Mouse (Mus musculus): Measurements from ENCODE around the gene Grm4.

The Grm4 gene

GRCm38 (mm10) chr17:27488173-27488823 is 32.9 kb downstream of the Grm4 start:
- DNase-seq = peak in 1 of 2 experiments; percentile 53

GRCm38 (mm10) chr17:27485940-27486339 is 35.3 kb downstream of the Grm4 start:
- DNase-seq = no peak

DNA sequence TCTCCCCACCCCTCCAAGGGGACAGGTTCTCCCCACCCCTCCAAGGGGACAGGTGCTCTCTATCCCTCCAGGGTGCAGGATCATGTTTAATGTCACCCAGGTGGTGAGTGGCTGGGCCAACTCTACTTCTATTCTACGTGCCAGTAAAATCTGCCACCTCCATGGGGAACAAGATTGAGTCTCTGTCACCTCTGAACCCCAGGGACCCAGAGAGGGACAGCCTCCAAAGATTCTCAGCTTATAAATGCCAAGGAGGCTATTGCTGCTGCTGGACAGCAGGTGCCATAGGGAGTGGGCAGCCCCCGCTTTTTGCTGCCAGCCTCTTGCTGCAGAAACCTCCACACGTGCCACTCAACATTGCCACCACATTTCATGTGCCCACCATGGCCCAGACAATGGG is 37.6 kb downstream of the Grm4 start:
- DNase-seq = peak; percentile 74 to 80

- peak; percentile 67 for DNase-seq
Measured at GRCm38 (mm10) chr17:27480143-27481103, 40.8 kb downstream of the Grm4 start.

- no peak for DNase-seq
Measured at GRCm38 (mm10) chr17:27475650-27476049, 45.6 kb downstream of the Grm4 start.

GRCm38 (mm10) chr17:27466620-27467019 is 54.6 kb downstream of the Grm4 start:
- no peak for DNase-seq

- no peak for DNase-seq
Measured at GRCm38 (mm10) chr17:27465924-27466323, 55.3 kb downstream of the Grm4 start.

- DNase-seq = no peak
Measured at GRCm38 (mm10) chr17:27464327-27464962, 56.8 kb downstream of the Grm4 start.

- peak; percentile 56 to 64 for DNase-seq
Measured at GRCm38 (mm10) chr17:27459979-27460378, 61.2 kb downstream of the Grm4 start.

DNA sequence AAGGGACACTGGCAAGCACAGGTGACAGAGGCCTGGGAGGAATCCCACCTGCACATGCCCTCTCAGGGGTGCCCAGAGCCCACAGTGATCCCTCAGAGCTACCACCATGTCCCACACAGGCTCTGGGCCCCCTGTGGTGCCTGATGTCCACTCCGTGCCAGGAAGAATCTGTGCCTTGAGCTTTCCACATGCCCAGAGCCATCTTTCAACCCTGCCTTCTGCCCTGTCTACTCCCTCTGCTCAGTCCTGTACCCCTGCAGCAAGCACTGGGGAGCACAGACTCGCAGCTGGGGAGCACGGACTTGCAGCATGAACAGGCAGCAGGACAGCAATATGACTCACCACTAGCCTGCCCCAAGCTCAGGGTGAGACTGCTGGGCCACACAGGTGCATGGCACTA is 62.0 kb downstream of the Grm4 start:
- DNase-seq = peak; percentile 57 to 63

DNA sequence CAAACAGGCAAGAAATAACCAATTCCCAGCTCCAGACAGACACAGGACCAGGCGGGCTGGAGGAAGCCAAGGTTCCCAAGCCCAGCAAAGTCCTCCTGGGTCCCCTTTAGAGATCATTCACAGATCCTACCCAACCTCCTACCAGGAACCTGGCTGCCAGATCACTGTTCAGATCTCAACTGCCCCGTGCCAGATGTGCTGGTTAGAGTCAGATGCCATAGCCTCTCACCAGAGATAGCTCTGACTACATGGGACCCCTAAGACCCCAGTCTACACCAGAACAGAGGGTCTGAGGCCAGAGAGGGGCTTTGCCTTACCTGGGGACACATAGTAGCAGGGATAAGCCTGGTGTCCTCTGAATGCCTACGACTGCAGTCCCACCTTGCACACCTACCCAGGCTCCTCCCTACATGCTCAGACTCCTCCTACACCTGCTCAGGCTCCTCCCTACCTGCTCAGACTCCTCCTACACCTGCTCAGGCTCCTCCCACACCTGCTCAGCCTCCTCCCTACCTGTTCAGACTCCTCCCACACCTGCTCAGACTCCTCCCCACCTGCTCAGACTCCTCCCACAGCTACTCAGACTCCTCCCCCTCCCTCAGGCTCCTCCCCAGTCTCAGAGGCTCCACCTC is 63.2 kb downstream of the Grm4 start:
- no peak for DNase-seq

DNA sequence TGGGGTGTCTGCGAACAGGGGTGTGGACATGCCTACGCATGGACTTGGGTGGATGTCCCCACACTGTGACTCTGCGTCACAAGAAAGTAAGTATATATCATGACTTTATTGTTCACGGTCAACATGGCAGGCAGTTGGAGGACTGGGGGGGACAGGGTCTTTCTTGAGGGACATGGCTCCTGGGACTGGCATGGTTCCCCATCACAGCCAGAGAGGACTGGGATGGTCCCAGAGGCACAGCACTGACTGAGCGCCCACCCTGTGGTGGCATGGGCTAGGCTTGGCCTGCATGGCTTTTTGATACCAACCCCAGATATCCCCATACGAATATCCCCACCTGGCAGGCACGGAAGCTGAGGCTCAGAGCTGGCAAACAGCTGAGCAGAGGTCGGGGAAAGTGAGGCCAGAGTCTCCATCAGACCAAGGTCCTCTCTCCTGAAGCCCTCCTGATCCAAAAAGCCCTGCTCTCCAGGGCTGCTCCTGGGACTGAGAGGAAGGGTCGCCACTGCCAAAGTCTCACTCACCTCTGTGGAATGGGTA is 64.1 kb downstream of the Grm4 start:
- DNase-seq = no peak

DNA sequence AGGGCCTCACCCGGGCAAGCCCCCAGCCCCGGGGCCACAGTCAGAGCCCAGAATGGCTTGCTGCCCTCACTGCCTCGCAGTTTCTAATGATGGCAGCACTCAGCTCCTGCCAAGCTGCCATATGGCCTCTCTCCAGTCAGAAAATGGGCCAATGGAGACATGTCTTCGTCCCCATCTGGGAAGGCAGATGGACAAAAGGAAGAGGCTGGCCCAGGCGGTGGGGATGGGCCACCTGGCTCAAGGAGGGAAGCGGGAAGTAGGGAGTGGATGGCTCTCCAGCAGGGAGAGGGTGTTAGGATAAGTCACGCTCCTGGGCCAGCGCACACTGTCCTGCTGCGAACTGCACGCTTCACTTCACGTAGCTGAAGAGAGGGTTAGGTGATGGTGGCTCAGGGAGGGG is 64.8 kb downstream of the Grm4 start:
- DNase-seq = peak; percentile 96 to 98

DNA sequence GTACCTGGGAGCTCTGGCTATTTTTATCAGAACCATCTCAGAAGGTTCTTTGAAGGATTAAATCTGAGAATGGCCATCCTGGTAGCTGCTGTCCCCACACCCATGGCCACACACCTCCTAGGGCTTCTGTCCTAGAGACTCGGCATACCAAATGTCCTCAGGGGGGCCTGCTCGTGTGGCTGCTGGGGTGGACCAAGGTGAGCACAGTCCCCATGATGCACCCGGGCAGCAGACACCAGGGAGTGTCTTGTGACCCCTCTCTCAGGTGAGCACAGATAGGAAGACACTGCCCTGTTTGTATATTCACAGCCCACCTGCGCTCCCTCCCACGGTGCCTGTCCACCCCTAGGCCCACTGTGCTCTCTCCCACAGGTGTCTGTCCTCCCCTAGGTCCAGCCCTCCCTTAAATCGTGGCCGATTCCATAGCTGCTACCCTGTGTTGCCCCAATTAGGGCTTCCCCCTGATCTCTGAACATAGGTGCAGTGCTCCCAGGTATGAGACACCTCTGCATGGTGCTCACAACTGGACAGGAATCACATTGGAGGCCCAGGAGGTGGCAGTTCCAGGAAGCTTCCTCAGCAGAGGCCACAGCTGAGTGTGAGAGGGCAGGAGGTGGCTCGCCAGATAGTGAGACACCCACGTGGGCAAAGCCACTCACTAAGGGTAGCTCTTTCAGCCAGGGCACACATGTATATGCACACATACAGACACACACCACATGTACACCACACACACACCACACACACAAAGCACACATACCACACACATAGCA is 66.0 kb downstream of the Grm4 start:
- DNase-seq = no peak

GRCm38 (mm10) chr17:27454396-27454795 is 66.8 kb downstream of the Grm4 start:
- peak; percentile 58 to 60 for DNase-seq

- peak in 1 of 2 experiments; percentile 52 for DNase-seq
Measured at GRCm38 (mm10) chr17:27453045-27453444, 68.2 kb downstream of the Grm4 start.

- DNase-seq = peak; percentile 71 to 73
Measured at GRCm38 (mm10) chr17:27451787-27452186, 69.4 kb downstream of the Grm4 start.

GRCm38 (mm10) chr17:27451216-27451615 is 70.0 kb downstream of the Grm4 start:
- DNase-seq = peak; percentile 48 to 59

DNA sequence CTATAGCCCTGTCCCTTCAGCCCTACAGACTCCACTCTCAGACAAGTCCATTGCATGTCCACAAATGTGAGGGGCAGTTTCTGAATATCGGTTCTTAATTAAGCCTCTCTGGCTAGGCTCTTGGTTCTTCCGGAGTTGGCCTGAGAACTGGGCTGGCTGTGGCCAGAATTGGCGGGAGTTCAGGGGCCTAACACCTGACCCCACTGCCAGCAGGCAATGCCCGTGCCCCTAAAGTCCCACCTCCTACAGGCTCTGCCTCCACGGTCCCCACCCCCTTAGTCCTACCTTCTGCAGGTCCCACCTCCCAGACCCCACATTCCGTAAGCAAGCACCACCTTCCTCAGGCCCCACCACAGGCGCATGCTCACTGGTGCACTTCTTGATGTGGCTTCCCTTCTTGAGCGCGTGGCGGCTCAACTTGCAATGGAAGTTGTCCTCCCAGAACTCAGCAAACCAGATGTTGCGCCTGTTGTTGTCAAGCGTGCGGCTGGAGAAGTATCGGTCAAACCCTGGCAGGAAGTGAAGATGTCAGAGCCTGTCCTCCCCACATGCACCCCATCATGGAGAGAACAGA is 71.4 kb downstream of the Grm4 start:
- DNase-seq = peak; percentile 58 to 64

GRCm38 (mm10) chr17:27448749-27449148 is 72.5 kb downstream of the Grm4 start:
- DNase-seq = peak; percentile 78 to 84

DNA sequence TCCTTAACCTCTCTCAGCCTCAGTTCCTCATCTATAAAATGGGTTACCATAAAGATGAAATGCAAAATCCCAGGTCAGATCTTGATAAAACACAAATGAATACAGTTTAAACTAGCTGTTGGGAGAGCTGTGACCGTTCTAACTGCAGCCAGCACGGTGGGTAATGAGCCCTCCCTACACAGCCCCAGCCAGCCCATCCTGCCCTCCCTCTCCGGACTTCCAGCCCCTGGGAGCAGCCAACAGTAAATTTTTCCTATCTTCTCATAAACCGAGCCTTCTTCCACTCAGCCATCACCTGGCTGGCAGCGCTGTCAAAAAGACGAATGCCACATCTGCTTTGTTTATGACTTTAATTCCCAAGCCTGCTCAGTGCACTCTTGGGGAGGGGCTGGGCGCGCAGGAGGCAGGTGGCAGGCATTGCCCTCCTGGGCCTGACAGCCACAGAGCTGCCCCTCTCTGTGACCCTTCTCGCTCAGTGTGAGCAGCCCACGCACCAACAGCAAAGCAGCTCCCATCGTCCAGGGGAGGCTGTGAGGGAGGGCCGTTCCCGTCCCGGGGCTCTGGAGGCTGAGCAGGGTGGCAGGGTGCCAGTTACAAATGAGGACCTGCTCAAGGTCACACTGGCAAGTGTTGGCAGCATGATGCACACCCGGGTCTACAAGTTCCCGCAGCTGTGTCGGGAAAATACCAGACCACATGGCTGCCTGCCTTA is 75.7 kb downstream of the Grm4 start:
- no peak for DNase-seq

All from cerebellum, postnatal 36 days (tissue).